Mouse (Mus musculus) liver, adult 2 months (tissue): ENCODE measurements around the gene Ppp1r13b. TPM values are rescaled to one million over a fixed set of nuclear protein-coding genes. Genes with fewer than 3 reads are reported as not detected.

Experiments used
- DNase-seq: peaks from one replicate; pipeline ENCODE4 v3.0.0-alpha.2; 2011; ENCODE audit warnings: low read depth, low spot score; ENCODE audit errors: extremely low read depth
- H3K27ac ChIP-seq: fragments of 200-500 bp; replicated peaks from 2 replicates; pipeline ENCODE4 v1.5.1; 2012; ENCODE audit warnings: low read depth, mild to moderate bottlenecking, control low read depth, inconsistent platforms, low read length; ENCODE audit not compliant: insufficient read depth
- H3K27me3 ChIP-seq: fragments of 200-500 bp; 2 replicates; pipeline ENCODE4 v1.6.1; 2012; ENCODE audit warnings: mild to moderate bottlenecking, moderate library complexity, low read length, inconsistent platforms; ENCODE audit not compliant: control insufficient read depth, insufficient read depth
- H3K36me3 ChIP-seq: fragments of 200-500 bp; 2 replicates; pipeline ENCODE4 v1.6.1; 2012; ENCODE audit warnings: low read length, inconsistent platforms; ENCODE audit not compliant: control insufficient read depth, insufficient read depth
- H3K4me1 ChIP-seq: fragments of 200-500 bp; 2 replicates; pipeline ENCODE4 v1.6.1; 2011; ENCODE audit warnings: low read length; ENCODE audit not compliant: control insufficient read depth, insufficient read depth
- H3K4me3 ChIP-seq: fragments of 200-500 bp; 2 replicates; pipeline ENCODE4 v1.5.1; 2011; ENCODE audit warnings: low read depth, mild to moderate bottlenecking, control low read depth, low read length, moderate library complexity; ENCODE audit not compliant: insufficient read depth
- H3K79me2 ChIP-seq: fragments of 200-500 bp; 2 replicates; pipeline ENCODE4 v1.6.1; 2012; ENCODE audit warnings: inconsistent platforms, mild to moderate bottlenecking, low read length, moderate library complexity; ENCODE audit not compliant: control insufficient read depth, insufficient read depth
- H3K9ac ChIP-seq: fragments of 200-500 bp; 2 replicates; pipeline ENCODE4 v1.6.1; 2012; ENCODE audit warnings: low read depth, mild to moderate bottlenecking, control low read depth, inconsistent platforms, low read length
- CTCF ChIP-seq: fragments of 200-500 bp; IDR thresholded peaks from 2 replicates; pipeline ENCODE4 v1.5.1; 2011; ENCODE audit warnings: low read depth, low read length, control low read depth
- POLR2A ChIP-seq: fragments of 200-500 bp; IDR thresholded peaks from 2 replicates; pipeline ENCODE4 v1.6.1; 2011; ENCODE audit warnings: low read length, control low read depth; ENCODE audit not compliant: insufficient read depth; ENCODE audit errors: extremely low read depth
- WGBS: fragments of 180-500 bp; shearing (Covaris S2); methylation state at CpG from one replicate; pipeline ENCODE4 v1.1.7; 2018; 5-methylcytosine and 5-hydroxymethylcytosine counted together
- polyA plus RNA-seq: library from polyadenylated mRNA; depleted of rRNA; stranded (reverse); fragments of >200 nt; gene quantifications from 2 replicates; pipeline ENCODE4 v1.2.3, GENCODE M21; 2012
- total RNA-seq: library from RNA; depleted of rRNA; stranded (reverse); fragments of >200 nt; gene quantifications from 2 replicates; pipeline ENCODE4 v1.2.3, GENCODE M21; 2014

Gene Ppp1r13b
- total and polyA plus RNA-seq, 2 experiments: 2.9 to 5.4 TPM

DNA sequence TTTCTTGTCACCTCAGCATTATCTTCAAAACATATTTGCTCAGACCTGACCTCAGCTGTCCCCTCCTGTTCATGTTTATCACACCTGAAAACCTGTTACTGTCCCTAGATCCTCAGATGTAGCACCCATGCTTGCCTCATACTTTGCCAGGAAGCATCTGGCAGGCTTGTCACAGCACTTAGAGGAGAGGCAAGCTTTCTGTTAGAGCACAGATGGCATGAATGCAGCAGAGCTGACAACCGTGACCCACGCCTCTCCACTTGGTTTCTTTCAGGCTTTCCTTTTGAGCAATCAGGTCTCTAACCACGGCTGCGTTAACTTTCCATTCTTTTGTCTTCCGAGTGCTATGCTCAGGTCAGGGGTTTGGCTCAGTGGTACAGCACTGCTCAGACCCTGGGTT, 78.5 kb downstream of the Ppp1r13b start:
- peaks cover 44% of the 10 kb centered on the region for H3K36me3 ChIP-seq
- no peaks in the 10 kb centered on the region for H3K4me1 ChIP-seq
- H3K79me2 ChIP-seq: no peaks in the 10 kb centered on the region
- no peaks in the 10 kb centered on the region for H3K27me3 ChIP-seq
- TF ChIP-seq CTCF (no peak), POLR2A (no peak)
- WGBS: 89% methylated on average over 5 of the region's 5 CpGs
- DNase-seq: no peak
- no peak overlapping the region for H3K4me3 ChIP-seq
- no peak overlapping the region for H3K27ac ChIP-seq
- H3K9ac ChIP-seq: no peak overlapping the region

DNA sequence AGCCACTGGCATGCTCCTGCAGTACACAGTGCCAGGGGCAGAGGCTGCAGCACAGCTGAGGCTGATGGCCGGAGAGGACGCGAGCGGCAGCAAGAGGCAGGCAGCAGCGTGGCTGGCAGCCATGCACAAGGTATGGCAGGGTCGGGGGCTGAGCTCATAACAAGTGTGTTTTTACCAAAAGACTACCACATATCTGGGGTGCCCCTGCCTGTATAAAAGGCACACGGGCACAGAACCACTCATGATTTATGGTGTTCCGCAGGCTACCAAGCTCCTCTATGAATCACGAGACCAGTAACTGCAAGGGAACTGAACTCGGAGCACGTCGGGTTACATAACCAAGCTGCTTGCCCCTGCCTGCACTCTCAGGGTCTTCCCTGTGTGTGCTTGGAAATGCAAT, 80.4 kb downstream of the Ppp1r13b start:
- Histone ChIP-seq H3K27ac (no peak overlapping the region), H3K27me3 (no peaks in the 10 kb centered on the region), H3K9ac (no peak overlapping the region), H3K36me3 (peaks cover 50% of the 10 kb centered on the region), H3K4me3 (no peak overlapping the region), H3K4me1 (no peaks in the 10 kb centered on the region), H3K79me2 (no peaks in the 10 kb centered on the region)
- WGBS: 92% methylated on average over 12 of the region's 12 CpGs
- no peak for DNase-seq
- no peak for TF ChIP-seq CTCF
- no peak for TF ChIP-seq POLR2A

DNA sequence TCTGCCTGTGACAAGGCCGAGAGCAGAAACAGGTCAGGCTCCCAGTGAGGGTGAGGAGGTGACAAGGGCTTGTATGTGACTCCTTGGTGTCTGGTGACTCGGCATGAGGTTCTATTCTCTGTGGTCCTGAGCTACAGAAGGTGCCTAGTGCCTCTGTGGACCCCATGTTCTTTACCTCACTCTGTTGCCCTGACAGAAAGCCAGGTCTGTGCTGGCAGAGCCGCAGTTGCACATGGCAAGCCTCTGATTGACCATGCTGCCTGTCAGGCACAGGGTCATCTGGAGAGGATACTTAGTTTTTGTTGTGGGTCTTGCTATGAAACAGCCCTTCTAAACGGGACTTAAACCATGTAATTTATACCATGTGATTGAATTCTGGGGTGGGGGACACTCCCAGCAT, 86.0 kb downstream of the Ppp1r13b start:
- Histone ChIP-seq H3K27me3 (no peaks in the 10 kb centered on the region), H3K9ac (no peak overlapping the region), H3K4me3 (no peak overlapping the region), H3K36me3 (peaks cover 30% of the 10 kb centered on the region), H3K27ac (no peak overlapping the region), H3K79me2 (peaks cover 29% of the 10 kb centered on the region), H3K4me1 (peaks cover 19% of the 10 kb centered on the region)
- no peak for TF ChIP-seq POLR2A
- TF ChIP-seq CTCF: no peak
- DNase-seq: no peak
- WGBS: 69% methylated on average over 4 of the region's 4 CpGs

DNA sequence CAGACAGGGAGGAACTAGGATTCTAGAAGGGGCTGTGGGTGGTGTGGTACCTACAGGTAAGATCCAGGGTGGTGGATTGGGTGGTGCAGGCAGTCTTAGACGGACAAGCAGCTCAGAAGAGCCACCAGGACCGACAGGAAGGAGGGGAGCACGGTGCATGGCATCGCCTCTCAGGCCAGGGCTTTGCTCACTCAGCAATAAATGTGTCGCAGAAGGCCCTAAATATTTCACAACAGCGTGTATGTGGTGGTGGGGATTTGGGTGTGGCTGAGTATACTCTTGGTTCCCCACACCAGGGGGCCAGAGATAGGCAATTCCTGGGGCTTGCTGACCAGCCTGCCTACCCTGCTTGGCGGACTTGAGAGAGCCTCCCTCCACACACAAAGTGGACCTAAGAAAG, 87.2 kb downstream of the Ppp1r13b start:
- 56% methylated on average over 7 of the region's 7 CpGs for WGBS
- H3K79me2 ChIP-seq: peaks cover 29% of the 10 kb centered on the region
- no peak overlapping the region for H3K27ac ChIP-seq
- no peak overlapping the region for H3K4me3 ChIP-seq
- peaks cover 20% of the 10 kb centered on the region for H3K36me3 ChIP-seq
- no peak for DNase-seq
- no peaks in the 10 kb centered on the region for H3K27me3 ChIP-seq
- H3K4me1 ChIP-seq: peaks cover 29% of the 10 kb centered on the region
- no peak overlapping the region for H3K9ac ChIP-seq
- TF ChIP-seq CTCF (no peak), POLR2A (no peak)

DNA sequence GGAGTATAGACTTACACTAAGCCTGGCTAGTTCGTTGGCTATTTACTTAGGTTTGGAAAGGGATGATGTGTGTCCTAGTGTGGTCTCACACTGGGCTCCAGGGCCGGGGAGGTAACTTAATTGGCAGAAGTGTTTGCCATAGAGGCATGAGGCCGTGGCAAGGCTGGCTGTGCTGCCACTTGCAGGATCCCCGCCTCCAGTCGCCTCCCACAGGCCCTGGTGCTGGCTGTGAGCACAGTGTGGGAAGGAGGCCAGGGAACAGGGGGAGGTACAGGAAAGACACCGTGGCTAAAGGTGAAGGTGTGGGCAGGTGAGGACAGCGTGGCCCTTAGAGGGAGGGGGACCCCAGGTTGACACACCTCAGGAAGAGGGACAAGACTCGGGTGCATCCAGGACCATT, 88.0 kb downstream of the Ppp1r13b start:
- TF ChIP-seq POLR2A: no peak
- no peak for TF ChIP-seq CTCF
- WGBS: 25% methylated on average over 8 of the region's 8 CpGs
- Histone ChIP-seq H3K36me3 (peaks cover 13% of the 10 kb centered on the region), H3K9ac (no peak overlapping the region), H3K27ac (no peak overlapping the region), H3K27me3 (no peaks in the 10 kb centered on the region), H3K4me3 (no peak overlapping the region), H3K79me2 (peaks cover 29% of the 10 kb centered on the region), H3K4me1 (peaks cover 36% of the 10 kb centered on the region)
- peak; percentile 73 for DNase-seq

DNA sequence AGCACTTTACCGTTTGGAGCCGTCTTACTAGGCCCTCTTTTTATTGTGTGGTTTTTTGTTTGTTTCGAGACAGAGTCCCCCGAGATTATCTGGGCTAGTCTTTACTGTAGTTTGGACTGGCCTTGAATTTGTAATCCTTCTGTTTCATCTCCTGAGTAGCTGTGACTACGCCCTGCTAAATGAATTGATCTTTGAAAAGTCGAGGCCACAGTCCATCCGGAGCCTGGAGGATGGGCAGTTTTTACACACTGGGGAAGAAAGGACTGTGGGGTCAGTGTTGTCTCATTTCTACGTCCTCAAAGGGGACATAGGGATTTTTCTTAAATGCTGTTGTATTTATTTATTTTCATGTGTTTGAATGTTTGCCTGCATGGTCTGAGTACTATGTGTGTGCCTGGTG, 89.9 kb downstream of the Ppp1r13b start:
- Histone ChIP-seq H3K4me3 (no peak overlapping the region), H3K79me2 (peaks cover 29% of the 10 kb centered on the region), H3K9ac (peak overlapping the region; percentile 16), H3K4me1 (peaks cover 37% of the 10 kb centered on the region), H3K27me3 (no peaks in the 10 kb centered on the region), H3K36me3 (no peaks in the 10 kb centered on the region), H3K27ac (peak overlapping the region; percentile 68)
- TF ChIP-seq POLR2A (no peak), CTCF (no peak)
- DNase-seq: peak; percentile 72
- 16% methylated on average over 8 of the region's 8 CpGs for WGBS
